Mouse (Mus musculus): Measurements from ENCODE around the gene Tnf. TPM values are rescaled to one million over a fixed set of nuclear protein-coding genes. Genes with fewer than 3 reads are reported as not detected.

Gene Tnf
- polyA plus RNA-seq (2015; fragmentation: Nextera tagmentation; extraction: Ambion mirVana), result 0.18 and 0.23 TPM in 2 replicates

- no peak for ATAC-seq
These were observed at the start of gene Tnf for GRCm38 (mm10) chr17:35201787-35202186. TSS of gene Tnf (minus strand) at chr17:35202007.

DNA sequence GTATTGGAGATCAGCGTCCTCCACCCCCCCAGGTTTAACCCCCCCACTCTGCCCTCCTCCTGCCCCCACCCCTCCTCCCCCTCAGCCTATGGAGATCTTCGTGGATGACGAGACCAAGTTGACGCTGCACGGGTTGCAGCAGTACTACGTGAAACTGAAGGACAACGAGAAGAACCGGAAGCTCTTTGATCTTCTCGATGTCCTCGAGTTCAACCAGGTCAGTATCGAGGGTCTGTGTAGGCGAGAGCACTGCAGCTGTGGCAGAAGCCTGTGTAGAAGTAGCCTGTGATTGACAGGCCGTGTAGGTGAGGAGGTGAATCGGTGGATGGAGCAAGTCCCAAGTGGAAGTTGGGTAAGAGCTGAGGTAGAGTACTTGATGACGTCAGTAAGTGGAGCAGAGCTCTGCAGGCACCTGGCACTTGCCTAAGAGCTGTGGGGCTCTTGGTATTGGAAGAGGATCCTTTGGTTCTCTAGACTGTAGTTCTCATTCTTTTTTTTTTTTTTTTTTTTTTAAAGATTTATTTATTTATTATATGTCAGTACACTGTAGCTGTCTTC, 49.4 kb upstream of the Tnf start:
- ATAC-seq, result no peak
- 79% methylated on average over 15 of the region's 15 CpGs for WGBS
- no peaks in the 10 kb centered on the region for H3K27me3 ChIP-seq (replicated peaks; ENCODE audit: control insufficient read depth, insufficient read depth, low read length)

More at GRCm38 (mm10) chr17:35201787-35202186, at the start of gene Tnf:
- 24% methylated on average over 13 of the region's 13 CpGs for WGBS
- H3K9ac ChIP-seq (ENCODE audit: low read depth, low read length), result peak within 1 kb of the TSS; percentile 40; the same call in 1 of the 2 replicates
- no peaks in the 10 kb centered on the region for H3K9me3 ChIP-seq (ENCODE audit: control insufficient read depth, low read length)
- no peaks in the 10 kb centered on the region for H3K36me3 ChIP-seq (ENCODE audit: control insufficient read depth, insufficient read depth, low read length)
- H3K4me1 ChIP-seq (ENCODE audit: control insufficient read depth, insufficient read depth, low read length), result no peaks in the 10 kb centered on the region
- no peak within 1 kb of the TSS for H3K27ac ChIP-seq (ENCODE audit: low read length)
- peak within 1 kb of the TSS; percentile 16; the same call in 1 of the 2 replicates for H3K4me3 ChIP-seq (ENCODE audit: low read length)
- peak within 1 kb of the TSS; percentile 20; the same call in 1 of the 2 replicates for H3K4me2 ChIP-seq (ENCODE audit: low read depth, low read length)
- H3K27me3 ChIP-seq (replicated peaks; ENCODE audit: control insufficient read depth, insufficient read depth, low read length), result peaks cover 26% of the 10 kb centered on the region

GRCm38 (mm10) chr17:35250348-35251120, 48.7 kb upstream of the Tnf start:
- 88% methylated on average over 3 of the region's 3 CpGs for WGBS

More for the DNA sequence above, 49.4 kb upstream of the Tnf start:
- Histone ChIP-seq H3K4me2 (ENCODE audit: low read depth, low read length) (no peak overlapping the region), H3K9ac (ENCODE audit: low read depth, low read length) (no peak overlapping the region), H3K36me3 (ENCODE audit: control insufficient read depth, insufficient read depth, low read length) (peaks cover 54% of the 10 kb centered on the region), H3K27ac (ENCODE audit: low read length) (no peak overlapping the region), H3K4me3 (ENCODE audit: low read length) (no peak overlapping the region), H3K4me1 (ENCODE audit: control insufficient read depth, insufficient read depth, low read length) (peaks cover 12% of the 10 kb centered on the region), H3K9me3 (ENCODE audit: control insufficient read depth, low read length) (no peaks in the 10 kb centered on the region)

DNA sequence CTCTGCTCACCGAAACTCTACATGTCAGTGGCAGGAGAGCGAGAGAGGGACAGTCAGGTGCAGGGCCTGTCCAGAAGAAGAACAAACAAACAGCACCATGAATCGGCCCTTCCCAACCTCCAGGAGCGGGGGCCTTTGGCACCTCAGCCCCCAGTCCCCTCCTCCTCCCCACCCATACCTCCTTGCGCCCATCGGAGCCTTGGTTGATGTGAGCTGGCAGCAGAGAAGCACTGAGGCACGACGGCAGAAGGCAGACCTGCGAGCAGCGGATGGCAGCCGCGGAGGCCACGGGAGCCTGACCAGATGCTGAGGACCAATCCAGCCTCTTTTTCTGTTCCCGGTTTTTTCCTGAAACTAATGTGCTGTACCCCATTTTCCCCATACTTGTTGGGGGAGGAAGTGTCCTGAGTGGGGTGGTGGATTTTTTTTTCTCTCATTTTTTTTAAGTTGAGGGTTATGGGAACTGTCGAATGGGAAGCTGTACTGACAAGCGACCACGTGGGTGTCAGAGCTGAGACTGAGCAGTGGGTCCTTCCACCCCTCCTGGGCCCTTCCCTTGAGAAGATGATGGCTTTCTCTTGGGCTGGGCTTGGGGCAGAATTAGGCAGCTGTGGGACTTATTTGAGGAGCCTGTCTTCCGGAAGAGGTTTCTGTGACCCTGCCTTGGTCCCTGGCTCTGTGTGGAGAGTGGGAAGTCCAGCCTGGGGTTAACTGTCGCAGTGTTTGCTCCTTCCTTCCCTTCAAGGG, 47.8 kb upstream of the Tnf start:
- H3K9ac ChIP-seq (ENCODE audit: low read depth, low read length), result no peak overlapping the region

More at GRCm38 (mm10) chr17:35250348-35251120, 48.7 kb upstream of the Tnf start:
- Histone ChIP-seq H3K27ac (ENCODE audit: low read length) (no peak overlapping the region), H3K4me3 (ENCODE audit: low read length) (no peak overlapping the region), H3K4me2 (ENCODE audit: low read depth, low read length) (no peak overlapping the region), H3K9ac (ENCODE audit: low read depth, low read length) (no peak overlapping the region), H3K36me3 (ENCODE audit: control insufficient read depth, insufficient read depth, low read length) (peaks cover 60% of the 10 kb centered on the region), H3K27me3 (replicated peaks; ENCODE audit: control insufficient read depth, insufficient read depth, low read length) (no peaks in the 10 kb centered on the region), H3K9me3 (ENCODE audit: control insufficient read depth, low read length) (no peaks in the 10 kb centered on the region), H3K4me1 (ENCODE audit: control insufficient read depth, insufficient read depth, low read length) (peaks cover 19% of the 10 kb centered on the region)
- no peak for ATAC-seq

DNA sequence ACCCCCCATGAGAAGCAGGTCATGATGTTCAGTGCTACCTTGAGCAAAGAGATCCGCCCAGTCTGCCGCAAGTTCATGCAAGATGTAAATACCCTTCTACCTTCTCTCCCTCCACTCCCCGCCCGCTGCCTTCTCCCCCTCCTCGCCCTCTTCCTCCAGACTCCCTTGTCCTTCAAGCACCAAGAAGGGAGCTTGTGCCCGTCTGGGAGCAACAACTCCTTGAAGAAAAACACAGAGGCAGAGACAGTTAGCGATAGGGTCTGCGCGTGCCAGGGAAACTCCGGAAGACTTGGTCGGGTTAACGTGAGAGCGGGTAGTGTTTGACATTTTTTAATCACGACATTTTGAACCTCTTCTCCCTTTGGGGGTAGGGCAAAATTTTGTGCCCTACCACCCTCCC, 47.2 kb upstream of the Tnf start:
- H3K27me3 ChIP-seq (replicated peaks; ENCODE audit: control insufficient read depth, insufficient read depth, low read length), result no peaks in the 10 kb centered on the region
- no peak overlapping the region for H3K9ac ChIP-seq (ENCODE audit: low read depth, low read length)
- peaks cover 73% of the 10 kb centered on the region for H3K36me3 ChIP-seq (ENCODE audit: control insufficient read depth, insufficient read depth, low read length)
- no peaks in the 10 kb centered on the region for H3K9me3 ChIP-seq (ENCODE audit: control insufficient read depth, low read length)
- no peak overlapping the region for H3K4me2 ChIP-seq (ENCODE audit: low read depth, low read length)
- H3K4me3 ChIP-seq (ENCODE audit: low read length), result no peak overlapping the region
- peaks cover 33% of the 10 kb centered on the region for H3K4me1 ChIP-seq (ENCODE audit: control insufficient read depth, insufficient read depth, low read length)
- ATAC-seq, result no peak
- H3K27ac ChIP-seq (ENCODE audit: low read length), result no peak overlapping the region
- 84% methylated on average over 14 of the region's 14 CpGs for WGBS

More for the DNA sequence above, 47.8 kb upstream of the Tnf start:
- Histone ChIP-seq H3K27ac (ENCODE audit: low read length) (no peak overlapping the region), H3K4me3 (ENCODE audit: low read length) (no peak overlapping the region), H3K36me3 (ENCODE audit: control insufficient read depth, insufficient read depth, low read length) (peaks cover 68% of the 10 kb centered on the region), H3K27me3 (replicated peaks; ENCODE audit: control insufficient read depth, insufficient read depth, low read length) (no peaks in the 10 kb centered on the region), H3K4me2 (ENCODE audit: low read depth, low read length) (no peak overlapping the region), H3K4me1 (ENCODE audit: control insufficient read depth, insufficient read depth, low read length) (peaks cover 27% of the 10 kb centered on the region), H3K9me3 (ENCODE audit: control insufficient read depth, low read length) (no peaks in the 10 kb centered on the region)
- ATAC-seq, result no peak
- WGBS, result 81% methylated on average over 19 of the region's 19 CpGs

GRCm38 (mm10) chr17:35247144-35247543, 45.3 kb upstream of the Tnf start:
- WGBS, result 80% methylated on average over 7 of the region's 7 CpGs
- no peak overlapping the region for H3K9ac ChIP-seq (ENCODE audit: low read depth, low read length)
- peaks cover 67% of the 10 kb centered on the region for H3K36me3 ChIP-seq (ENCODE audit: control insufficient read depth, insufficient read depth, low read length)
- no peak overlapping the region for H3K4me3 ChIP-seq (ENCODE audit: low read length)
- no peak overlapping the region for H3K27ac ChIP-seq (ENCODE audit: low read length)
- peak; percentile 38; the same call in 1 of the 2 replicates for ATAC-seq
- H3K9me3 ChIP-seq (ENCODE audit: control insufficient read depth, low read length), result no peaks in the 10 kb centered on the region
- no peak overlapping the region for H3K4me2 ChIP-seq (ENCODE audit: low read depth, low read length)
- H3K4me1 ChIP-seq (ENCODE audit: control insufficient read depth, insufficient read depth, low read length), result peaks cover 44% of the 10 kb centered on the region
- no peaks in the 10 kb centered on the region for H3K27me3 ChIP-seq (replicated peaks; ENCODE audit: control insufficient read depth, insufficient read depth, low read length)

DNA sequence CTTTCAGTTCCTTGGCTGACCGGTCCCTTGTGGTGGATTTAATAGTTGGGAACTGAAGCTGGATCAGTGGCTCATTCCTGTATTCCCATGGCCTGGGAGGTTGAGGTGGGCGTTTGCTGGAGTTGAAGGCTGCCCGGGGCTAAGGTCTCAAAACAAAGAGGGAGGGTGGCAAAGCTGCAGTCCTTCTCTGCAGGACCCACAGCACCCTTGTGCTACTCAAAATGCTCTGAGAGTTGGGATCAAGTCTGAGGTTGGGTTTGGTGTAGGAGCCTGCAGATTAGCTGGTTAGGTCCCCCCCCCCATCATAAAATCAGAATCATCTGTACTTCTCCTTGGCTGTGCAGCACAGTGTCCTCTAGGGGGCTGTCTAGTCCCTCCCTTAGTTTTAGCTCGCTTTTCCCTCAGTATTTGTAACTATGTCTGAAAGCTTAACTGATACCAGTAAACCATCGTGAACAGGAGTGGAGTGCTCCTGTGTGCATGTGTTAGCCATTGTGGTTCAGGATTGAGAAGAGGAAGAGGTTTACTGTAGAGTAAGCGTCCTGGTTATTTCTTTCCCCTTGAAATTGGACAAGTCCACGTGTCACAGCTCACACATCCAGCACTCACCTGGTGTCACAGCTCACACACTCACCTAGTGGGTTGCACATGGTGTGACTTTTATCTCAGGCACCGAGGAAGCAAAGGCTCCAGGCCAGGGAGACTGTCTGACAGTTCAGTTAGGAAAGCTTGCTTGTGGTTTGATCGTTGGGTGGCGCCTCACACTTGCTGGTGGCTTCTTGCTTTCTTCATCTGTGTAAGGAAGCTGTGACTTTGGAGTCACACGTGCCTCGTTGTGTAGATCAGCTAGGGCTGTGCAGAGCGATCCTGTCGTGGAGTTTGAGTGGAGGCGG, 44.2 kb upstream of the Tnf start:
- ATAC-seq, result no peak
- peaks cover 45% of the 10 kb centered on the region for H3K4me1 ChIP-seq (ENCODE audit: control insufficient read depth, insufficient read depth, low read length)
- H3K9ac ChIP-seq (ENCODE audit: low read depth, low read length), result no peak overlapping the region
- H3K4me2 ChIP-seq (ENCODE audit: low read depth, low read length), result peak overlapping the region; percentile 17; the same call in 1 of the 2 replicates
- no peaks in the 10 kb centered on the region for H3K9me3 ChIP-seq (ENCODE audit: control insufficient read depth, low read length)
- H3K36me3 ChIP-seq (ENCODE audit: control insufficient read depth, insufficient read depth, low read length), result peaks cover 62% of the 10 kb centered on the region
- 76% methylated on average over 15 of the region's 15 CpGs for WGBS
- H3K27ac ChIP-seq (ENCODE audit: low read length), result no peak overlapping the region
- H3K4me3 ChIP-seq (ENCODE audit: low read length), result no peak overlapping the region
- no peaks in the 10 kb centered on the region for H3K27me3 ChIP-seq (replicated peaks; ENCODE audit: control insufficient read depth, insufficient read depth, low read length)

GRCm38 (mm10) chr17:35244999-35245398, 43.2 kb upstream of the Tnf start:
- Histone ChIP-seq H3K9me3 (ENCODE audit: control insufficient read depth, low read length) (no peaks in the 10 kb centered on the region), H3K36me3 (ENCODE audit: control insufficient read depth, insufficient read depth, low read length) (peaks cover 55% of the 10 kb centered on the region), H3K27me3 (replicated peaks; ENCODE audit: control insufficient read depth, insufficient read depth, low read length) (no peaks in the 10 kb centered on the region), H3K4me3 (ENCODE audit: low read length) (peak overlapping the region; percentile 4; the same call in 1 of the 2 replicates), H3K9ac (ENCODE audit: low read depth, low read length) (peak overlapping the region; percentile 99; the same call in 1 of the 2 replicates), H3K27ac (ENCODE audit: low read length) (peak overlapping the region; percentile 31; the same call in 1 of the 2 replicates), H3K4me2 (ENCODE audit: low read depth, low read length) (peak overlapping the region; percentile 93), H3K4me1 (ENCODE audit: control insufficient read depth, insufficient read depth, low read length) (peaks cover 51% of the 10 kb centered on the region)
- no peak for ATAC-seq
- WGBS, result 82% methylated on average over 2 of the region's 2 CpGs
